Comparison of ENCODE assay signal across 11 mouse cellular contexts in the genomic region with DNA sequence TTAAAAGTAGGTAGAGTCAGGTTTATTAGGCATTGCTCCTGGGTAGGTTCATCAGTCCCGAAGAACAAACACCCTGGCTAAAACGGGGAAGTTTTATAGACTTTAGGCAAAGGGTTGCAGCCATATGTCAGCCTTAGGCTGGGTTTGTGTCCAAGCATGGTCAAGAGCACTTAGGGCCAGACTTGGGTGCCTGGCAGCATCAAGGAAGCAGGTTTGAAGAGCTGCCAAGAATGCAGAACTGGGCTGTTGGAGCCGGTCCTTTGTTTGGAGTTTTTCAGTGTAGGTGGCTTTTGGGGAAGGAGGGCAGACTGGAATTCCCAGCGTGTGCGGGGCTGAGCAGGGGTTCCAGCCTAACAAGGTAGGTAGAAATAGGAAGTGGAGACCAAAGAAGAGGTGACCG. TPM values are rescaled to one million over a fixed set of nuclear protein-coding genes. Genes with fewer than 3 reads are reported as not detected.
A peak's percentile ranks its signal among the peaks of the same experiment; 100 is the strongest.
DNase-seq lines count a peak whose midpoint lies in the region; ATAC-seq lines count a peak whose summit lies in the region.
"Had no signal": no experiment of that assay in that cellular context is flagged by ENCODE, and none has a peak within 500 bp of the region (broad histone marks: within the 10 kb centered on the region; RNA-seq: fewer than 3 reads in every experiment).

No protein-coding gene starts in this region.

- DNase-seq in heart, adult 8-10 months (ENCODE audit: low spot score), result peak; percentile 46
- DNase-seq in kidney, postnatal 14 days, result peak; percentile 54
- peak; percentile 74 for DNase-seq in lung, postnatal 10 days
- no peak for DNase-seq in yolk sac, embryonic 10.5 days (ENCODE audit: low spot score)
- no peak for DNase-seq in cerebellum, adult 9-11 months
- DNase-seq in forebrain, embryonic 10.5 days (ENCODE audit: extremely low spot score, low spot score), result no peak

- 68% methylated on average over 6 of the region's 6 CpGs for WGBS in intestine, embryonic 16.5 days
- 73% methylated on average over 6 of the region's 6 CpGs for WGBS in intestine, embryonic 15.5 days
- 92% methylated on average over 6 of the region's 6 CpGs for WGBS in forebrain, embryonic 10.5 days

- no peak overlapping the region for H3K4me3 ChIP-seq in intestine, embryonic 16.5 days (ENCODE audit: low read length)
- no peak overlapping the region for H3K4me3 ChIP-seq in intestine, embryonic 15.5 days (replicated peaks)
- H3K4me3 ChIP-seq in forebrain, embryonic 10.5 days, result no peak overlapping the region
- H3K4me3 ChIP-seq: embryonic facial prominence, embryonic 10.5 days; hindbrain, embryonic 15.5 days had no signal

- no peak for ATAC-seq in intestine, embryonic 16.5 days
- no peak for ATAC-seq in intestine, embryonic 15.5 days
- ATAC-seq: forebrain, embryonic 16.5 days had no signal

- no peak overlapping the region for H3K4me2 ChIP-seq in intestine, embryonic 16.5 days (ENCODE audit: low read depth, low read length)
- no peak overlapping the region for H3K4me2 ChIP-seq in intestine, embryonic 15.5 days (replicated peaks)
- H3K4me2 ChIP-seq: hindbrain, embryonic 15.5 days had no signal

- H3K27ac ChIP-seq in intestine, embryonic 16.5 days (ENCODE audit: low read length), result 0 out of 2 replicates have a peak overlapping the region, but pooled peaks have one; percentile 7
- H3K27ac ChIP-seq in intestine, embryonic 15.5 days, result no peak overlapping the region
- H3K27ac ChIP-seq in forebrain, embryonic 10.5 days, result no peak overlapping the region
- H3K27ac ChIP-seq: embryonic facial prominence, embryonic 10.5 days; hindbrain, embryonic 15.5 days had no signal

- H3K9ac ChIP-seq in intestine, embryonic 16.5 days (ENCODE audit: low read depth, low read length), result no peak overlapping the region
- H3K9ac ChIP-seq in intestine, embryonic 15.5 days, result no peak overlapping the region
- H3K9ac ChIP-seq: hindbrain, embryonic 15.5 days had no signal

- no peaks in the 10 kb centered on the region for H3K36me3 ChIP-seq in intestine, embryonic 16.5 days (ENCODE audit: control insufficient read depth, insufficient read depth, low read length)
- no peaks in the 10 kb centered on the region for H3K36me3 ChIP-seq in intestine, embryonic 15.5 days
- no peaks in the 10 kb centered on the region for H3K36me3 ChIP-seq in forebrain, embryonic 10.5 days (replicated peaks)
- H3K36me3 ChIP-seq: embryonic facial prominence, embryonic 10.5 days; hindbrain, embryonic 15.5 days had no signal

- H3K4me1 ChIP-seq in intestine, embryonic 16.5 days (ENCODE audit: control insufficient read depth, insufficient read depth, low read length), result peaks cover 15% of the 10 kb centered on the region
- H3K4me1 ChIP-seq in intestine, embryonic 15.5 days (replicated peaks), result 0 out of 2 replicates have a peak, but pooled peaks cover 3% of the 10 kb centered on the region
- peaks cover 14% of the 10 kb centered on the region for H3K4me1 ChIP-seq in forebrain, embryonic 10.5 days
- H3K4me1 ChIP-seq: hindbrain, embryonic 15.5 days had no signal

- no peaks in the 10 kb centered on the region for H3K27me3 ChIP-seq in intestine, embryonic 16.5 days (replicated peaks; ENCODE audit: control insufficient read depth, insufficient read depth, low read length)
- no peaks in the 10 kb centered on the region; the same call in 1 of the 2 replicates for H3K27me3 ChIP-seq in intestine, embryonic 15.5 days (replicated peaks)
- H3K27me3 ChIP-seq in forebrain, embryonic 10.5 days (ENCODE audit: poor library complexity, severe bottlenecking), result peaks cover 15% of the 10 kb centered on the region
- H3K27me3 ChIP-seq: hindbrain, embryonic 15.5 days had no signal

- H3K9me3 ChIP-seq in intestine, embryonic 16.5 days (ENCODE audit: control insufficient read depth, low read length), result no peaks in the 10 kb centered on the region
- H3K9me3 ChIP-seq in intestine, embryonic 15.5 days, result no peaks in the 10 kb centered on the region
- H3K9me3 ChIP-seq in forebrain, embryonic 10.5 days, result peaks cover 3% of the 10 kb centered on the region; the same call in 1 of the 2 replicates
- H3K9me3 ChIP-seq: embryonic facial prominence, embryonic 10.5 days; hindbrain, embryonic 15.5 days had no signal

RNA-seq across cellular contexts. Expression of gene Igsf23, which starts 14.6 kb away (rescaled TPM):
- 14.7 and 19.1 TPM in 2 replicates for polyA plus RNA-seq in intestine, embryonic 16.5 days (2015; fragmentation: Nextera tagmentation; extraction: Ambion mirVana)
- 7.5 and 8.0 TPM in 2 replicates for polyA plus RNA-seq in intestine, embryonic 15.5 days (2015; fragmentation: Nextera tagmentation; extraction: Ambion mirVana)
- total RNA-seq in heart, adult 8-10 months (2022), result 1 to 10 TPM; 1.4 to 2.1 (median 1.6) TPM
- polyA plus RNA-seq in forebrain, embryonic 10.5 days (2016; fragmentation: Nextera tagmentation; extraction: Ambion mirVana), result 0.11 TPM in 1 of 2 replicates, not detected in the other
- polyA plus RNA-seq: embryonic facial prominence, embryonic 10.5 days; forebrain, embryonic 16.5 days; hindbrain, embryonic 15.5 days had no signal

RNA-seq across cellular contexts. Expression of gene Pvr, which starts 15.0 kb away (rescaled TPM):
- polyA plus RNA-seq in intestine, embryonic 16.5 days (2015; fragmentation: Nextera tagmentation; extraction: Ambion mirVana), result 13.9 and 16.5 TPM in 2 replicates
- 13.3 TPM in 2 replicates for polyA plus RNA-seq in intestine, embryonic 15.5 days (2015; fragmentation: Nextera tagmentation; extraction: Ambion mirVana)
- total RNA-seq in heart, adult 8-10 months (2022), result 10 to 100 TPM; 17.9 to 25.0 (median 20.5) TPM
- 4.7 and 4.8 TPM in 2 replicates for polyA plus RNA-seq in forebrain, embryonic 10.5 days (2016; fragmentation: Nextera tagmentation; extraction: Ambion mirVana)

RNA-seq across cellular contexts. Expression of gene Ceacam20, which starts 29.3 kb away (rescaled TPM):
- polyA plus RNA-seq in intestine, embryonic 16.5 days (2015; fragmentation: Nextera tagmentation; extraction: Ambion mirVana), result 3.5 and 6.5 TPM in 2 replicates
- 1.5 and 1.7 TPM in 2 replicates for polyA plus RNA-seq in intestine, embryonic 15.5 days (2015; fragmentation: Nextera tagmentation; extraction: Ambion mirVana)
- not detected for total RNA-seq in heart, adult 8-10 months (2022)
- not detected in 2 replicates for polyA plus RNA-seq in forebrain, embryonic 10.5 days (2016; fragmentation: Nextera tagmentation; extraction: Ambion mirVana)
- polyA plus RNA-seq: embryonic facial prominence, embryonic 10.5 days; forebrain, embryonic 16.5 days; hindbrain, embryonic 15.5 days had no signal

RNA-seq across cellular contexts. Expression of gene Ceacam19, which starts 48.2 kb away (rescaled TPM):
- not detected in 2 replicates for polyA plus RNA-seq in intestine, embryonic 16.5 days (2015; fragmentation: Nextera tagmentation; extraction: Ambion mirVana)
- not detected in 2 replicates for polyA plus RNA-seq in intestine, embryonic 15.5 days (2015; fragmentation: Nextera tagmentation; extraction: Ambion mirVana)
- not detected for total RNA-seq in heart, adult 8-10 months (2022)
- not detected in 2 replicates for polyA plus RNA-seq in forebrain, embryonic 10.5 days (2016; fragmentation: Nextera tagmentation; extraction: Ambion mirVana)
- polyA plus RNA-seq: embryonic facial prominence, embryonic 10.5 days; forebrain, embryonic 16.5 days; hindbrain, embryonic 15.5 days had no signal

RNA-seq across cellular contexts. Expression of gene Nlrp9b, which starts 55.3 kb away (rescaled TPM):
- polyA plus RNA-seq in intestine, embryonic 16.5 days (2015; fragmentation: Nextera tagmentation; extraction: Ambion mirVana), result 0.75 and 0.76 TPM in 2 replicates
- polyA plus RNA-seq in intestine, embryonic 15.5 days (2015; fragmentation: Nextera tagmentation; extraction: Ambion mirVana), result 0.21 and 0.33 TPM in 2 replicates
- total RNA-seq in heart, adult 8-10 months (2022), result not detected
- polyA plus RNA-seq in forebrain, embryonic 10.5 days (2016; fragmentation: Nextera tagmentation; extraction: Ambion mirVana), result not detected in 2 replicates
- polyA plus RNA-seq: embryonic facial prominence, embryonic 10.5 days; forebrain, embryonic 16.5 days; hindbrain, embryonic 15.5 days had no signal

Comparison
In these comparisons a context has a peak if more than half of its experiments do, and no peak if none do; other contexts are left out.
1. DNase-seq: peak in heart, adult 8-10 months (single experiment), kidney, postnatal 14 days (single experiment) and lung, postnatal 10 days (single experiment); none in yolk sac, embryonic 10.5 days (single experiment), cerebellum, adult 9-11 months (single experiment) and forebrain, embryonic 10.5 days (single experiment).